Mouse (Mus musculus) C2C12 (cell line): ENCODE measurements at regions not wholly inside any gene's neighbourhood (a gene's known extent, or its start where the extent isn't known, plus 50 kb on each side); places are given as distances from the start of the nearest gene placed in this dataset.

Experiments used
- H3K27me3 ChIP-seq: one replicate; pipeline ENCODE4 v1.6.1; 2011; ENCODE audit not compliant: control insufficient read depth, insufficient read depth, insufficient read length
- H3K36me3 ChIP-seq: one replicate; pipeline ENCODE4 v1.6.1; 2011; ENCODE audit not compliant: control insufficient read depth, insufficient read depth
- H3K4me3 ChIP-seq: one replicate; pipeline ENCODE4 v1.5.1; 2011; ENCODE audit warnings: mild to moderate bottlenecking, control low read depth; ENCODE audit not compliant: poor library complexity, insufficient read depth, severe bottlenecking
- H3K79me2 ChIP-seq: one replicate; pipeline ENCODE4 v1.6.1; 2011; ENCODE audit not compliant: control insufficient read depth, insufficient read depth
- H3K79me3 ChIP-seq: one replicate; pipeline ENCODE4 v1.6.1; 2011; ENCODE audit warnings: low read depth, control low read depth
- H3ac ChIP-seq: one replicate; pipeline ENCODE3; 2011; ENCODE audit warnings: low read depth; ENCODE audit not compliant: control insufficient read depth, insufficient read length
- CEBPB ChIP-seq: IDR thresholded peaks from one replicate; pipeline ENCODE4 v1.6.1; 2011; ENCODE audit warnings: low read depth, mild to moderate bottlenecking, control low read depth, moderate library complexity
- CTCF ChIP-seq: IDR thresholded peaks from one replicate; pipeline ENCODE4 v1.5.1; 2011; ENCODE audit not compliant: control insufficient read depth, insufficient read depth, insufficient read length
- FOSL1 ChIP-seq: IDR thresholded peaks from one replicate; pipeline ENCODE4 v1.8.0; 2011; ENCODE audit warnings: mild to moderate bottlenecking, low read length; ENCODE audit not compliant: poor library complexity, insufficient read depth, severe bottlenecking
- MAX ChIP-seq: IDR thresholded peaks from one replicate; pipeline ENCODE4 v1.6.1; 2011; ENCODE audit warnings: mild to moderate bottlenecking, control low read depth
- MYOD1 ChIP-seq: IDR thresholded peaks from one replicate; pipeline ENCODE4 v1.6.1; 2011; ENCODE audit warnings: low read depth; ENCODE audit not compliant: control insufficient read depth, insufficient read length
- MYOG ChIP-seq: IDR thresholded peaks from one replicate; pipeline ENCODE4 v1.6.1; 2011; ENCODE audit not compliant: control insufficient read depth, insufficient read length; ENCODE audit errors: extremely low read depth
- USF1 ChIP-seq: IDR thresholded peaks from one replicate; pipeline ENCODE4 v1.6.1; 2011; ENCODE audit warnings: low read depth, mild to moderate bottlenecking, control low read depth, moderate library complexity

DNA sequence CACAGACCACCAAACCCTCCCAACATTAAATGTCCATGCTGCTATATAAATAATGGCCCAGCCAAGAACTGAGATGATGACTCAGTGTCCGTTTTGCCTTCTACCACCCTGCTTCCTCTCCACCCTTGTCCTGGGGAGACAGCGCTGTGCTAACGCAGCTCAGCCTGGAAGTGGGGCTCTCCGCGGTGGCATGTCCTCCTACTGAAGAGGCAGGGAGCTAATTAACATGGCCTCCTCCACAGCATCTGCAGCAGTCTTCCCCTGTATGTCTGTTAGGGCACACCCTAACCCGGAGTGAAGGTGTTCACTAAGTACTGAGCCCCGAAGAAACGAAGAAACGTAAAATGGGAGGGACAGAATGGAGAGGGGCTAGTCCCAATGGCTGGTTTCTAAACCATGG lies 107.8 kb downstream of the Slc35b3 start:
- H3K79me3 ChIP-seq = no peaks in the 10 kb centered on the region
- H3K36me3 ChIP-seq = no peaks in the 10 kb centered on the region
- H3K27me3 ChIP-seq = no peaks in the 10 kb centered on the region
- no peaks in the 10 kb centered on the region for H3K79me2 ChIP-seq
- no peak overlapping the region for H3ac ChIP-seq
- TF ChIP-seq FOSL1 = no peak
- no peak for TF ChIP-seq MYOD1
- no peak for TF ChIP-seq USF1
- no peak for TF ChIP-seq MYOG
- no peak for TF ChIP-seq CTCF
- no peak for TF ChIP-seq CEBPB
- TF ChIP-seq MAX = no peak
- H3K4me3 ChIP-seq = no peak overlapping the region

DNA sequence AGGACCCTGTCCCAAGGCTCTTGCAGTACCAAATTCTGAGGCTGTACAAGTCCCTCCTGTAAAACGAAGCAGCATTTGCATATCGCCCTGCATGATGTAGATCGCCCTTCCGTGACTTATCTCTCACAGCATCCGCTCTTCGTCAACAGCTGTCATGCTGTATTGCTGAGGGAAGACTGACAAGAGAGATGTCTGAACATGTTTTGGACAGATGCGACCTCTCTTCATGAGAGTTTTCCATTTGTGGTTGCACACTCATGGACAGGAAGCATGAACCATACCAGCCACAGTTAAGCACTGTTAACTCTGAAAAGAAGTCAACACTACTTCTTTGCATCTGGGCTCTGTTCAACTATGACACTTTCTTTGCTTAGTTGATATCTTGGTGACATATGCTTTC lies 108.9 kb downstream of the Slc35b3 start:
- no peak overlapping the region for H3K4me3 ChIP-seq
- no peak for TF ChIP-seq MAX
- TF ChIP-seq MYOD1 = peak; percentile 34

DNA sequence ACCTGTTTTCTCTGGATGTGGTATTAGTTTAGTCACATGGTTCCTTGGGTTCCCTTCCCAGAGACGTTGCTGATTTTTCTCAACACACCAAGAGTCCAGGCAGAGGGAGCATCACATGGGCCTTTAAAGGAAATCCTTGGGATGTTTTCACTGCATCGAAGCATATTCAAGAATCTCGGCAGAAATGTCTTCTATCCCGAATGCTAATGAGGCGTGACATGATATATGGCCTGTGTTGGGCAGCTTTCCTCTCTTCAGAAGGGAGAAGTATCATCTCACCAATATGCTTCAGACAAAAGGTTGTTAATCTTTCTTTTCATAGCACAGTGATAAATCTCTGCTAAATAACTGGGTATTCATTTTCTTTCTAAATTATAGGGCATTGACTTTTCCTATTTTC lies 122.4 kb downstream of the Slc35b3 start:
- TF ChIP-seq MYOD1 (no peak), USF1 (no peak), CTCF (no peak), MYOG (no peak), FOSL1 (no peak), CEBPB (no peak), MAX (no peak)
- Histone ChIP-seq H3K4me3 (no peak overlapping the region), H3K79me2 (no peaks in the 10 kb centered on the region), H3K36me3 (no peaks in the 10 kb centered on the region), H3ac (no peak overlapping the region), H3K27me3 (no peaks in the 10 kb centered on the region), H3K79me3 (no peaks in the 10 kb centered on the region)

More for the DNA sequence above, 108.9 kb downstream of the Slc35b3 start:
- H3ac ChIP-seq = no peak overlapping the region
- no peaks in the 10 kb centered on the region for H3K27me3 ChIP-seq
- H3K36me3 ChIP-seq = no peaks in the 10 kb centered on the region
- H3K79me3 ChIP-seq = no peaks in the 10 kb centered on the region
- H3K79me2 ChIP-seq = no peaks in the 10 kb centered on the region

DNA sequence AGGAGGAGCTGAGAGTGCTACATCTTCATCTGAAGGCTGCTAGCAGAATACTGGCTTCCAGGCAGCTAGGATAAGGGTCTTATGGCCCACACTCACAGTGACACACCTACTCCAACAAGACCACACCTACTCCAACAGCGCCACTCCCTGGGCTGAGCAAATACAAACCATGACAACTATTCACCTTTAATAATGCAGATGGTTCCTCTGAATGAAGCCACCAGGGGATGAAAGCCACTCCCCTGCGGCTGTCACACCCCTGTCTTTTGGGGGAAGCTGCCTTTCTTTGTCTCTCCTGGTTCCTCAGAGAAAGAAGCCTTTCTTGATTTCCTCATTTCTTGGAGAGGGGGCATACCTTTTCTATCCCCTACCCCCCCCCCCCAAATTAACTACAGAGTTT lies 135.0 kb downstream of the Slc35b3 start:
- Histone ChIP-seq H3K79me2 (no peaks in the 10 kb centered on the region), H3K36me3 (no peaks in the 10 kb centered on the region), H3K79me3 (no peaks in the 10 kb centered on the region), H3K4me3 (no peak overlapping the region), H3K27me3 (no peaks in the 10 kb centered on the region), H3ac (no peak overlapping the region)
- no peak for TF ChIP-seq CTCF
- no peak for TF ChIP-seq FOSL1
- no peak for TF ChIP-seq CEBPB
- TF ChIP-seq MAX = no peak
- TF ChIP-seq MYOG = no peak
- TF ChIP-seq MYOD1 = no peak
- no peak for TF ChIP-seq USF1

DNA sequence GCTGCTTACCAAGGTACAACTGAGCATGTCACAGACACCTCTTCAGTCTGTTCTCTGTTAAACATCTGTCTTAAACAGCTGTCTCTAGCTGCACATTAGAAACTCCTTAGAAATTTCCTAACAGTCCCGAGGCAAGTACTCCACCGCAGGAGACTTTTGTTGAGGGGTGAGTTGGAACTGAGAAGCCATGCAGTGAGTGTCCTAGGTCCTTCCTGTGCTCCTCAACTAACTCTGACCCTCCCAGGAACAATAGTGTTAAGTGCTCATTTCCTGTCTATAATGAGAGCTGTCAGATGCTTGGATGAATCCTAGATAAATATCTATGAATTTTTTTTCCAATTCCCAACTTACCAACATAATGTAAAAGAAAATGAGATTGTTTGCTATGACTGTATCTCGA lies 141.1 kb downstream of the Slc35b3 start:
- no peak overlapping the region for H3K4me3 ChIP-seq
- TF ChIP-seq FOSL1 (no peak), CTCF (no peak), USF1 (no peak), MAX (no peak), CEBPB (no peak), MYOD1 (no peak), MYOG (no peak)
- H3K27me3 ChIP-seq = no peaks in the 10 kb centered on the region
- no peaks in the 10 kb centered on the region for H3K79me3 ChIP-seq
- H3K79me2 ChIP-seq = no peaks in the 10 kb centered on the region
- H3K36me3 ChIP-seq = no peaks in the 10 kb centered on the region
- no peak overlapping the region for H3ac ChIP-seq

DNA sequence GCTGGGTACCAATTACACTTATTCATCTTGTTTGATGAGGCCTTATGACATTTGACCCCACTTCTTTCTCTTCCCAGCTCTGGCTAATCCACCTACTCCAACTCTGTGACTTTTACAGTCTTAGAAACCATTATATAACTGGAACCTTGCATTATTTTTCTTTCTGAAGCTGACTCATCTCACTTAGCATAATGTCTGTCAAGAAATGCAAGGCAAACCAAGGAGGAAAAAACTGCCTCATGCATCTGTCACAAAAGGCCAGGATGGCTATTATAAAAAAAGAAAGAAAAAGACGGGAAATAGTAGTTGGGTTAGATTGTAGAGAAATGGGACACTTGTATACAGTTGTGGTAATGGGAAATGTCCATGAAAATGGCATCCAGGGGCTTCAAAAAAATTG lies 141.9 kb downstream of the Slc35b3 start:
- Histone ChIP-seq H3K79me3 (peaks cover 2% of the 10 kb centered on the region), H3K36me3 (no peaks in the 10 kb centered on the region), H3K27me3 (no peaks in the 10 kb centered on the region), H3K4me3 (no peak overlapping the region), H3ac (no peak overlapping the region), H3K79me2 (no peaks in the 10 kb centered on the region)
- TF ChIP-seq CTCF (no peak), CEBPB (no peak), MYOD1 (no peak), USF1 (no peak), MYOG (no peak), FOSL1 (no peak), MAX (no peak)

DNA sequence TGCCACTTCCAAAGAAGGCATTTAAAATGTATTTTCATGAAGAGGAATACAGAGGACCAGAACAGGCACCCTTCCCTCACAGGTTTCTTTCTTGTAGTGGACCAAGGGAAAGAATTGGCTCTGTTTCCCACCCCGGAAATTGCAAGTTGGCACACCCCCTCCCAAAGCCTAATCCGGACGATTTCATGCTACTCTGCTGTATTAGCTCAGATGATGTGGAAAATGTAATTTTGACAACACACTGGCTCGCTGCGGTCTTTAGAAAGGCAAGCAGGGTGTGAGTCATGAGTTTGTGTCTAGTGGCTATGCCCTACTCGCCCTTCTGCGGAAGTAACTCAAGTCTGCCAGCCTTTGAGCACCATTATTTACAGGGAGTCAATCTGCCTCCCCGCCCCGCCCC lies 144.4 kb downstream of the Slc35b3 start:
- H3K79me2 ChIP-seq = no peaks in the 10 kb centered on the region
- no peaks in the 10 kb centered on the region for H3K36me3 ChIP-seq
- TF ChIP-seq MYOG (no peak), MAX (peak; percentile 62), CTCF (no peak), USF1 (no peak), MYOD1 (no peak), CEBPB (no peak), FOSL1 (no peak)
- H3K79me3 ChIP-seq = peaks cover 2% of the 10 kb centered on the region
- no peak overlapping the region for H3K4me3 ChIP-seq
- peak overlapping the region; percentile 37 for H3ac ChIP-seq
- no peaks in the 10 kb centered on the region for H3K27me3 ChIP-seq
